In genomic region chr2:32878396-32878795, GRCm38 (mm10) we compare ENCODE assay signal across 8 mouse cellular contexts. TPM values are rescaled to one million over a fixed set of nuclear protein-coding genes. Genes with fewer than 3 reads are reported as not detected.
A peak's percentile ranks its signal among the peaks of the same experiment; 100 is the strongest.
DNase-seq lines count a peak whose midpoint lies in the region; ATAC-seq lines count a peak whose summit lies in the region.

No protein-coding gene starts in this region.

- no peak for DNase-seq in forebrain, embryonic 10.5 days (ENCODE audit: extremely low spot score, low spot score)
- no peak for DNase-seq in forebrain, embryonic 11.5 days (ENCODE audit: low spot score)
- no peak for DNase-seq in MN1 (ENCODE audit: low spot score)
- DNase-seq in adrenal gland, adult 8-10 months, result no peak
- no peak for DNase-seq in layer of hippocampus, postnatal 36 days

- peaks cover 83% of the 10 kb centered on the region for H3K79me2 ChIP-seq in macrophage (ENCODE audit: inconsistent target)

- H3K9ac ChIP-seq in forebrain, embryonic 11.5 days (ENCODE audit: low read length), result no peak overlapping the region
- 0 out of 2 replicates have a peak overlapping the region, but pooled peaks have one; percentile 1 for H3K9ac ChIP-seq in embryonic facial prominence, embryonic 15.5 days
- H3K9ac ChIP-seq in kidney, embryonic 16.5 days (replicated peaks; ENCODE audit: low read length), result peak overlapping the region; percentile 92

- peak overlapping the region; percentile 83; the same call in 1 of the 2 replicates for H3K4me3 ChIP-seq in forebrain, embryonic 10.5 days
- H3K4me3 ChIP-seq in forebrain, embryonic 11.5 days (ENCODE audit: low read depth, low read length), result no peak overlapping the region
- peak overlapping the region; percentile 80 for H3K4me3 ChIP-seq in embryonic facial prominence, embryonic 15.5 days (replicated peaks)
- H3K4me3 ChIP-seq in kidney, embryonic 16.5 days (ENCODE audit: low read length), result peak overlapping the region; percentile 87
- peak overlapping the region; percentile 98 for H3K4me3 ChIP-seq in macrophage (ENCODE audit: inconsistent target)

- no peak for ATAC-seq in forebrain, embryonic 11.5 days (replicated peaks; ENCODE audit: low FRiP score)
- ATAC-seq in embryonic facial prominence, embryonic 15.5 days (ENCODE audit: insufficient number of reproducible peaks, low FRiP score, low TSS enrichment, low read depth), result no peak
- ATAC-seq in kidney, embryonic 16.5 days (ENCODE audit: low FRiP score, low TSS enrichment), result no peak

- H3K27me3 ChIP-seq in forebrain, embryonic 10.5 days (ENCODE audit: poor library complexity, severe bottlenecking), result peaks cover 13% of the 10 kb centered on the region
- H3K27me3 ChIP-seq in forebrain, embryonic 11.5 days (ENCODE audit: control insufficient read depth, insufficient read depth, low read length), result no peaks in the 10 kb centered on the region
- H3K27me3 ChIP-seq in embryonic facial prominence, embryonic 15.5 days, result no peaks in the 10 kb centered on the region
- H3K27me3 ChIP-seq in kidney, embryonic 16.5 days (ENCODE audit: insufficient read depth, low read length), result no peaks in the 10 kb centered on the region

- no peaks in the 10 kb centered on the region for H3K36me3 ChIP-seq in forebrain, embryonic 10.5 days (replicated peaks)
- H3K36me3 ChIP-seq in forebrain, embryonic 11.5 days (ENCODE audit: control insufficient read depth, insufficient read depth, low read length), result no peaks in the 10 kb centered on the region
- no peaks in the 10 kb centered on the region for H3K36me3 ChIP-seq in embryonic facial prominence, embryonic 15.5 days
- H3K36me3 ChIP-seq in kidney, embryonic 16.5 days (ENCODE audit: insufficient read depth, low read length), result no peaks in the 10 kb centered on the region
- no peaks in the 10 kb centered on the region for H3K36me3 ChIP-seq in macrophage (ENCODE audit: inconsistent target)

- no peak overlapping the region for H3K4me2 ChIP-seq in forebrain, embryonic 11.5 days (ENCODE audit: low read depth, low read length, severe bottlenecking)
- H3K4me2 ChIP-seq in embryonic facial prominence, embryonic 15.5 days (replicated peaks), result peak overlapping the region; percentile 74
- H3K4me2 ChIP-seq in kidney, embryonic 16.5 days (replicated peaks; ENCODE audit: low read depth, low read length), result peak overlapping the region; percentile 98

- no peak overlapping the region for H3K27ac ChIP-seq in forebrain, embryonic 10.5 days
- H3K27ac ChIP-seq in forebrain, embryonic 11.5 days (ENCODE audit: low read depth, low read length), result no peak overlapping the region
- peak overlapping the region; percentile 87 for H3K27ac ChIP-seq in embryonic facial prominence, embryonic 15.5 days (replicated peaks)
- no peak overlapping the region for H3K27ac ChIP-seq in kidney, embryonic 16.5 days (ENCODE audit: low read length)
- H3K27ac ChIP-seq in macrophage, result peak overlapping the region; percentile 98

- no peaks in the 10 kb centered on the region for H3K9me3 ChIP-seq in forebrain, embryonic 10.5 days
- no peaks in the 10 kb centered on the region for H3K9me3 ChIP-seq in forebrain, embryonic 11.5 days (ENCODE audit: control insufficient read depth, low read length)
- H3K9me3 ChIP-seq in embryonic facial prominence, embryonic 15.5 days (replicated peaks), result no peaks in the 10 kb centered on the region
- no peaks in the 10 kb centered on the region for H3K9me3 ChIP-seq in kidney, embryonic 16.5 days (ENCODE audit: low read length)

- H3K4me1 ChIP-seq in forebrain, embryonic 10.5 days, result peaks cover 95% of the 10 kb centered on the region
- peaks cover 17% of the 10 kb centered on the region; the same call in 1 of the 2 replicates for H3K4me1 ChIP-seq in forebrain, embryonic 11.5 days (replicated peaks; ENCODE audit: control insufficient read depth, insufficient read depth, low read length)
- H3K4me1 ChIP-seq in embryonic facial prominence, embryonic 15.5 days, result peaks cover 83% of the 10 kb centered on the region
- H3K4me1 ChIP-seq in kidney, embryonic 16.5 days (ENCODE audit: insufficient read depth, low read length), result peaks cover 86% of the 10 kb centered on the region

- 67% methylated on average over 3 of the region's 3 CpGs for WGBS in forebrain, embryonic 10.5 days
- 60% methylated on average over 3 of the region's 3 CpGs for WGBS in forebrain, embryonic 11.5 days
- WGBS in embryonic facial prominence, embryonic 15.5 days, result 59% methylated on average over 3 of the region's 3 CpGs
- WGBS in kidney, embryonic 16.5 days, result 58% methylated on average over 3 of the region's 3 CpGs
- 79% methylated on average over 3 of the region's 3 CpGs for WGBS in macrophage (ENCODE audit: missing documents)

RNA-seq across cellular contexts. Expression of gene Fam129b, which starts 2.5 kb away (rescaled TPM):
- polyA plus RNA-seq in forebrain, embryonic 10.5 days (2016; fragmentation: Nextera tagmentation; extraction: Ambion mirVana), result 22.8 and 25.3 TPM in 2 replicates
- 13.8 and 15.4 TPM in 2 replicates for polyA plus RNA-seq in forebrain, embryonic 11.5 days (2014; fragmentation: Nextera tagmentation; extraction: Ambion mirVana)
- 103 and 111 TPM in 2 replicates for polyA plus RNA-seq in embryonic facial prominence, embryonic 15.5 days (2015; fragmentation: Nextera tagmentation; extraction: Ambion mirVana)
- polyA plus RNA-seq in kidney, embryonic 16.5 days (2015; fragmentation: Nextera tagmentation; extraction: Ambion mirVana), result 54.4 and 56.2 TPM in 2 replicates
- total RNA-seq in macrophage (2018; cell fraction: chromatin; rRNA removed), result 100 to 1,000 TPM in 13 of 26 experiments, 10 to 100 TPM in 13; 35.9 to 648 (median 91.5) TPM
- 100 to 1,000 TPM in 14 of 26 experiments, 10 to 100 TPM in 12; 52.3 to 460 (median 164) TPM for total RNA-seq in macrophage (2018; cell fraction: cytosol; rRNA removed)
- total RNA-seq in macrophage (2018; cell fraction: nucleus; rRNA removed), result 100 to 1,000 TPM in 13 of 26 experiments, 10 to 100 TPM in 13; 39.2 to 371 (median 100) TPM
- polyA plus RNA-seq in macrophage (2018), result 117 to 240 TPM (median 185 TPM) in 3 replicates
- 10 to 100 TPM; 18.7 to 35.3 (median 29.3) TPM for total RNA-seq in adrenal gland, adult 8-10 months (2022)
- 10 to 100 TPM; 14.0 to 17.7 TPM for total RNA-seq in layer of hippocampus, postnatal 36 days (2021)

RNA-seq across cellular contexts. Expression of gene Stxbp1, which starts 31.4 kb away (rescaled TPM):
- polyA plus RNA-seq in forebrain, embryonic 10.5 days (2016; fragmentation: Nextera tagmentation; extraction: Ambion mirVana), result 18.7 and 20.8 TPM in 2 replicates
- polyA plus RNA-seq in forebrain, embryonic 11.5 days (2014; fragmentation: Nextera tagmentation; extraction: Ambion mirVana), result 44.0 and 44.6 TPM in 2 replicates
- polyA plus RNA-seq in embryonic facial prominence, embryonic 15.5 days (2015; fragmentation: Nextera tagmentation; extraction: Ambion mirVana), result 21.5 and 22.3 TPM in 2 replicates
- 19.6 and 22.3 TPM in 2 replicates for polyA plus RNA-seq in kidney, embryonic 16.5 days (2015; fragmentation: Nextera tagmentation; extraction: Ambion mirVana)
- 10 to 100 TPM; 17.2 to 71.6 (median 25.6) TPM for total RNA-seq in macrophage (2018; cell fraction: chromatin; rRNA removed)
- 10 to 100 TPM; 10.5 to 25.5 (median 16.1) TPM for total RNA-seq in macrophage (2018; cell fraction: cytosol; rRNA removed)
- total RNA-seq in macrophage (2018; cell fraction: nucleus; rRNA removed), result 10 to 100 TPM; 14.4 to 64.5 (median 22.2) TPM
- polyA plus RNA-seq in macrophage (2018), result 9.7 to 16.3 TPM (median 12.2 TPM) in 3 replicates
- total RNA-seq in adrenal gland, adult 8-10 months (2022), result 10 to 100 TPM; 23.8 to 50.5 (median 37.5) TPM
- 100 to 1,000 TPM; 561 to 604 TPM for total RNA-seq in layer of hippocampus, postnatal 36 days (2021)

Comparison
In these comparisons a context has a peak if more than half of its experiments do, and no peak if none do; other contexts are left out.
1. H3K27ac ChIP-seq: peak in embryonic facial prominence, embryonic 15.5 days (single experiment) and macrophage (single experiment); none in forebrain, embryonic 10.5 days (single experiment), forebrain, embryonic 11.5 days (single experiment) and kidney, embryonic 16.5 days (single experiment).